In the genomic region with DNA sequence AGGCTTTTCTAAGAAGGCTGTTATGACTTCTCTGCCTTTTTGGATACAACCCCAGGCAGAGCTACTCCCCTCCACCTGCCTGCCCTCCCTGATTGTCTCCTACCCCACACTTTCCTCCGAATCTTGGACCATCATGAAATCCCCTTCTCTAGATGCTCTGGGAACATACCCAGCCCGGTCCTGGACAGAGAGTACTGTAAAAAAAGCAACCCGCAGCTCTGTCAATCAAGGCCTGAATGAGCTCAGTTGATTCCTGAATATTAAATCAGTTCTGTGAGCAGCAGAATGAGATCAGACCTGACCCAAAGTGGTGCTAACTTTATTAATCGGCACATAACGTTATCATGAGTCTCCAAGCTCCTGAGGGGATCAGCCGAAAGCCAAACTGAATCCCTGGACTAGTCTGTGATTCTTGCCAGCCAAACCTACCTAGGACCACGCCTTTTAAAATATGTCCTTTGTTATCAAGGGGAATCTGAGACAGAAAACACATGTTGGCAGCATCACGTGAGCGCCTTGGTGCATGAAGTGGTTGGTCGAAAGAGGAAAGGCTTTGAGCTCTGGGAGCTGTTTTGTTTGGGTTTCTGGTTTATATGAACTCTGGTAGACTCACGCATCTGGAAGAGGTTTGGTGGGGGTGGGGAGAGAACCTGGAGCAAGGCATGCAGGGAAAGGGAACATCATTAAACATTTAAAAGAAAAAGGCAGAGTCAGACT, we compare ENCODE assay signal across 10 mouse cellular contexts.
DNase-seq lines count a peak whose midpoint lies in the region; ATAC-seq and TF ChIP-seq lines count a peak whose summit lies in the region.
"Had no signal": no experiment of that assay in that cellular context is flagged by ENCODE, and none has a peak within 500 bp of the region (broad histone marks: within the 10 kb centered on the region; RNA-seq: fewer than 3 reads in every experiment).

No protein-coding gene starts in this region.

- no peak for TF ChIP-seq EP300 in stomach, postnatal 0 days (optimal IDR thresholded peaks at IDR 0.05)

- no peaks in the 10 kb centered on the region for H3K27me3 ChIP-seq in forebrain, embryonic 13.5 days
- H3K27me3 ChIP-seq in forebrain, embryonic 11.5 days (ENCODE audit: control insufficient read depth, insufficient read depth, low read length): no peaks in the 10 kb centered on the region
- H3K27me3 ChIP-seq in embryonic facial prominence, embryonic 12.5 days: no peaks in the 10 kb centered on the region
- H3K27me3 ChIP-seq in limb, embryonic 10.5 days (ENCODE audit: low read depth, poor library complexity, severe bottlenecking): no peaks in the 10 kb centered on the region
- H3K27me3 ChIP-seq in stomach, postnatal 0 days (ENCODE audit: control insufficient read depth, insufficient read depth, low read length): no peaks in the 10 kb centered on the region

- H3K4me1 ChIP-seq in forebrain, embryonic 13.5 days: peaks cover 22% of the 10 kb centered on the region
- peaks cover 2% of the 10 kb centered on the region; the same call in 1 of the 2 replicates for H3K4me1 ChIP-seq in forebrain, embryonic 11.5 days (replicated peaks; ENCODE audit: control insufficient read depth, insufficient read depth, low read length)
- peaks cover 51% of the 10 kb centered on the region for H3K4me1 ChIP-seq in embryonic facial prominence, embryonic 12.5 days
- H3K4me1 ChIP-seq in limb, embryonic 10.5 days: peaks cover 54% of the 10 kb centered on the region
- H3K4me1 ChIP-seq in stomach, postnatal 0 days (replicated peaks; ENCODE audit: control insufficient read depth, insufficient read depth): no peaks in the 10 kb centered on the region

- DNase-seq in forebrain, embryonic 11.5 days (ENCODE audit: low spot score): no peak
- DNase-seq in MN1 (ENCODE audit: low spot score): peak; percentile 48
- DNase-seq in limb, embryonic 10.5 days (ENCODE audit: low spot score): peak; percentile 76
- DNase-seq in stomach, postnatal 0 days (ENCODE audit: low spot score): no peak
- no peak for DNase-seq in kidney, postnatal 4 days

- no peak overlapping the region for H3K4me2 ChIP-seq in forebrain, embryonic 13.5 days
- no peak overlapping the region for H3K4me2 ChIP-seq in forebrain, embryonic 11.5 days (ENCODE audit: low read depth, low read length, severe bottlenecking)
- H3K4me2 ChIP-seq in embryonic facial prominence, embryonic 12.5 days (replicated peaks): peak overlapping the region; percentile 38
- H3K4me2 ChIP-seq in stomach, postnatal 0 days (replicated peaks; ENCODE audit: low read depth): no peak overlapping the region

- H3K4me3 ChIP-seq in forebrain, embryonic 13.5 days: no peak overlapping the region
- H3K4me3 ChIP-seq in forebrain, embryonic 11.5 days (ENCODE audit: low read depth, low read length): no peak overlapping the region
- peak overlapping the region; percentile 33 for H3K4me3 ChIP-seq in embryonic facial prominence, embryonic 12.5 days
- no peak overlapping the region for H3K4me3 ChIP-seq in limb, embryonic 10.5 days
- no peak overlapping the region for H3K4me3 ChIP-seq in stomach, postnatal 0 days (ENCODE audit: low read depth, low read length)
- H3K4me3 ChIP-seq: myocyte had no signal

- 0 out of 2 replicates have a peak overlapping the region, but pooled peaks have one; percentile 9 for H3K9ac ChIP-seq in forebrain, embryonic 13.5 days
- no peak overlapping the region for H3K9ac ChIP-seq in forebrain, embryonic 11.5 days (ENCODE audit: low read length)
- no peak overlapping the region; the same call in 1 of the 2 replicates for H3K9ac ChIP-seq in embryonic facial prominence, embryonic 12.5 days
- no peak overlapping the region for H3K9ac ChIP-seq in stomach, postnatal 0 days (ENCODE audit: low read length)

- no peaks in the 10 kb centered on the region for H3K9me3 ChIP-seq in forebrain, embryonic 13.5 days (replicated peaks)
- no peaks in the 10 kb centered on the region for H3K9me3 ChIP-seq in forebrain, embryonic 11.5 days (ENCODE audit: control insufficient read depth, low read length)
- no peaks in the 10 kb centered on the region for H3K9me3 ChIP-seq in embryonic facial prominence, embryonic 12.5 days
- H3K9me3 ChIP-seq in limb, embryonic 10.5 days (replicated peaks): no peaks in the 10 kb centered on the region
- H3K9me3 ChIP-seq in stomach, postnatal 0 days (ENCODE audit: control insufficient read depth, low read length): no peaks in the 10 kb centered on the region

- TF ChIP-seq CTCF in stomach, postnatal 0 days (IDR thresholded peaks at IDR 0.05; ENCODE audit: low read depth): no peak

- no peak for ATAC-seq in forebrain, embryonic 13.5 days
- no peak for ATAC-seq in forebrain, embryonic 11.5 days (replicated peaks; ENCODE audit: low FRiP score)
- peak; percentile 74 for ATAC-seq in embryonic facial prominence, embryonic 12.5 days (ENCODE audit: insufficient number of reproducible peaks, insufficient read depth, low FRiP score, low TSS enrichment)
- ATAC-seq in stomach, postnatal 0 days (ENCODE audit: low FRiP score, low TSS enrichment): no peak
- no peak for ATAC-seq in monocyte, adult 5-6 weeks (replicated peaks; ENCODE audit: insufficient number of reproducible peaks, low FRiP score, low TSS enrichment, poor library complexity, severe bottlenecking)
- ATAC-seq: forebrain, embryonic 14.5 days had no signal

- WGBS in forebrain, embryonic 13.5 days: 71% methylated on average over 11 of the region's 11 CpGs
- WGBS in forebrain, embryonic 11.5 days: 72% methylated on average over 11 of the region's 11 CpGs
- WGBS in embryonic facial prominence, embryonic 12.5 days: 24% methylated on average over 11 of the region's 11 CpGs
- 64% methylated on average over 11 of the region's 11 CpGs for WGBS in limb, embryonic 10.5 days
- WGBS in stomach, postnatal 0 days: 53% methylated on average over 11 of the region's 11 CpGs

- no peak overlapping the region for H3K27ac ChIP-seq in forebrain, embryonic 13.5 days
- no peak overlapping the region for H3K27ac ChIP-seq in forebrain, embryonic 11.5 days (ENCODE audit: low read depth, low read length)
- peak overlapping the region; percentile 88 for H3K27ac ChIP-seq in embryonic facial prominence, embryonic 12.5 days
- H3K27ac ChIP-seq in limb, embryonic 10.5 days: peak overlapping the region; percentile 87
- H3K27ac ChIP-seq in stomach, postnatal 0 days (replicated peaks): no peak overlapping the region

- no peaks in the 10 kb centered on the region for H3K36me3 ChIP-seq in forebrain, embryonic 13.5 days (ENCODE audit: poor library complexity, severe bottlenecking)
- H3K36me3 ChIP-seq in forebrain, embryonic 11.5 days (ENCODE audit: control insufficient read depth, insufficient read depth, low read length): no peaks in the 10 kb centered on the region
- 0 out of 2 replicates have a peak, but pooled peaks cover 2% of the 10 kb centered on the region for H3K36me3 ChIP-seq in embryonic facial prominence, embryonic 12.5 days
- H3K36me3 ChIP-seq in limb, embryonic 10.5 days: peaks cover 3% of the 10 kb centered on the region; the same call in 1 of the 2 replicates
- no peaks in the 10 kb centered on the region for H3K36me3 ChIP-seq in stomach, postnatal 0 days (ENCODE audit: control insufficient read depth, insufficient read depth, low read length)

Comparison
In these comparisons a context has a peak if more than half of its experiments do, and no peak if none do; other contexts are left out.
1. H3K27ac ChIP-seq: peak in embryonic facial prominence, embryonic 12.5 days (single experiment) and limb, embryonic 10.5 days (single experiment); none in forebrain, embryonic 13.5 days (single experiment), forebrain, embryonic 11.5 days (single experiment) and stomach, postnatal 0 days (single experiment).
2. DNase-seq: peak in MN1 (single experiment) and limb, embryonic 10.5 days (single experiment); none in forebrain, embryonic 11.5 days (single experiment), stomach, postnatal 0 days (single experiment) and kidney, postnatal 4 days (0 of 2).